Mouse (Mus musculus) midbrain, embryonic 14.5 days (tissue): ENCODE results near the gene Rpp14. TPM values are rescaled to one million over a fixed set of nuclear protein-coding genes. Genes with fewer than 3 reads are reported as not detected.

ENCODE experiments used
- ATAC-seq: fragments of 200-750 bp; cut with Nextera tagmentation; 2 replicates; pipeline ENCODE4 v1.8.0; 2017; ENCODE audit warnings: moderate number of reproducible peaks, moderate library complexity; ENCODE audit not compliant: low FRiP score, low TSS enrichment
- DNase-seq: peaks from one replicate; pipeline ENCODE4 v3.0.0-alpha.2; 2015
- H3K27ac ChIP-seq: fragments of 300-500 bp; sonication (generic); replicated peaks from 2 replicates; pipeline ENCODE4 v1.5.1; 2014; ENCODE audit warnings: mild to moderate bottlenecking, low read depth, low read length, moderate library complexity
- H3K27me3 ChIP-seq: fragments of 300-500 bp; sonication (generic); 2 replicates; pipeline ENCODE4 v1.6.1; 2014; ENCODE audit warnings: low read length, control low read depth, mixed read lengths; ENCODE audit not compliant: control insufficient read depth, insufficient read depth
- H3K36me3 ChIP-seq: fragments of 300-500 bp; sonication (generic); 2 replicates; pipeline ENCODE4 v1.6.1; 2014; ENCODE audit warnings: low read length, control low read depth; ENCODE audit not compliant: control insufficient read depth, insufficient read depth
- H3K4me1 ChIP-seq: fragments of 300-500 bp; sonication (generic); 2 replicates; pipeline ENCODE4 v1.6.1; 2014; ENCODE audit warnings: mild to moderate bottlenecking, antibody characterized with exemption, low read length, control low read depth; ENCODE audit not compliant: control insufficient read depth, insufficient read depth
- H3K4me2 ChIP-seq: fragments of 300-500 bp; sonication (generic); 2 replicates; pipeline ENCODE4 v1.6.1; 2014; ENCODE audit warnings: mild to moderate bottlenecking, low read length, moderate library complexity
- H3K4me3 ChIP-seq: fragments of 300-500 bp; sonication (generic); replicated peaks from 2 replicates; pipeline ENCODE4 v1.5.1; 2014; ENCODE audit warnings: low read depth, low read length
- H3K9ac ChIP-seq: fragments of 300-500 bp; sonication (generic); replicated peaks from 2 replicates; pipeline ENCODE4 v1.6.1; 2014; ENCODE audit warnings: mild to moderate bottlenecking, low read length, moderate library complexity
- H3K9me3 ChIP-seq: fragments of 300-500 bp; sonication (generic); 2 replicates; pipeline ENCODE4 v1.6.1; 2016; ENCODE audit warnings: low read length, control low read depth, mixed read lengths; ENCODE audit not compliant: control insufficient read depth
- WGBS: fragments of 180-500 bp; shearing (Covaris S2); extraction: QIAGEN DNeasy Blood & Tissue Kit; methylation state at CpG from one replicate; pipeline ENCODE4 v1.1.7; 2014; 5-methylcytosine and 5-hydroxymethylcytosine counted together
- polyA plus RNA-seq: library from polyadenylated mRNA; unstranded; fragments of >200 nt; fragmentation: Nextera tagmentation; extraction: Ambion mirVana; gene quantifications from 2 replicates; pipeline ENCODE4 v1.2.1, GENCODE M21; 2014

Gene Rpp14
- polyA plus RNA-seq, 1 experiment from 2014 or later, result 59.6 TPM

DNA sequence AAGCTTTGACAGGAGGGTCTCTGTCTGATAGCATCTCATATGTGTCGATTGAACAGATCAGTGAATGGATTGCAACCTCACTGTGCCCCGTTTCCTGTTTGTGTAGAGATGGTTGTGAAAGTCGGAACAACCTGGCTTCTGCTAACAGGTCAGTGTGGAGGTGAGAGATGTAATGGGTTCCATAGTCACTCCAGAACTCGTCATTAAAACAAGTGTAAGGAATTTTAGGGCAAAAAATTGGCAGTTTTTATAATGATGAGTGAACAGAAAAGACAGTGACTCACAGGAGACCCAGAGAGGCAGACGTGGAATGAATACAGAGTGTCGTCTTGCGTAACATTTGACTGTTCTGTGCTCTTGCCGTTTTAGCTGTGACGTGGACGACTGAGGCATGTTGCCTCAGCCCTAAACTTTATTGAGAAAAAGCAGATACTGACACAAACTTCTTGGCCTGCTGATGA is 19.4 kb downstream of the Rpp14 start:
- peak overlapping the region; percentile 49; the same call in 1 of the 2 replicates for H3K9ac ChIP-seq

DNA sequence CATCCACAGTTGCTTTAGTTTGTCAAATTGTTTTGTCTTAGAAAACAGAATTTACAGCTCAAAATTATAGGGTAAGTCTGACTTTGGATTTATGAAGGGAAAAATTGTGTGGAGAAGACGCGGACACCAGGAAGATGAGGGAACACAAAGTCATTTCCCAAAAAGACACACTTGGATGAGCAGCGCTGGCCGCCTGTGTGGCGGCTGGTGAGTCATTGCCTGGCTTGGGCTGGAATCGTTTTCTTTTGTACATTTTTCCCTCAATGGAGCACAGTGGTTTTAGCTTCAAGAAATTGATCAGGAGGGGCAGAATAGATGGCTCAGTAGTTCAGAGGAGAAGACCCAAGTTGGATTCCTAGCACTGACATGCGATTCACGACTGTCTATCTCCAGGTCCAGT is 21.7 kb downstream of the Rpp14 start:
- DNase-seq, result no peak
- H3K4me3 ChIP-seq, result no peak overlapping the region
- no peak for ATAC-seq
- no peaks in the 10 kb centered on the region for H3K36me3 ChIP-seq
- peaks cover 11% of the 10 kb centered on the region for H3K4me1 ChIP-seq
- no peaks in the 10 kb centered on the region for H3K27me3 ChIP-seq
- no peak overlapping the region for H3K4me2 ChIP-seq
- no peak overlapping the region for H3K9ac ChIP-seq
- no peaks in the 10 kb centered on the region for H3K9me3 ChIP-seq
- no peak overlapping the region for H3K27ac ChIP-seq
- 83% methylated on average over 8 of the region's 8 CpGs for WGBS

More for the DNA sequence above, 19.4 kb downstream of the Rpp14 start:
- peak overlapping the region; percentile 80 for H3K4me3 ChIP-seq
- H3K27ac ChIP-seq, result no peak overlapping the region
- peaks cover 11% of the 10 kb centered on the region for H3K4me1 ChIP-seq
- no peak for ATAC-seq
- WGBS, result 67% methylated on average over 10 of the region's 10 CpGs
- H3K4me2 ChIP-seq, result peak overlapping the region; percentile 73
- DNase-seq, result no peak
- no peaks in the 10 kb centered on the region for H3K9me3 ChIP-seq
- no peaks in the 10 kb centered on the region for H3K27me3 ChIP-seq
- H3K36me3 ChIP-seq, result no peaks in the 10 kb centered on the region

DNA sequence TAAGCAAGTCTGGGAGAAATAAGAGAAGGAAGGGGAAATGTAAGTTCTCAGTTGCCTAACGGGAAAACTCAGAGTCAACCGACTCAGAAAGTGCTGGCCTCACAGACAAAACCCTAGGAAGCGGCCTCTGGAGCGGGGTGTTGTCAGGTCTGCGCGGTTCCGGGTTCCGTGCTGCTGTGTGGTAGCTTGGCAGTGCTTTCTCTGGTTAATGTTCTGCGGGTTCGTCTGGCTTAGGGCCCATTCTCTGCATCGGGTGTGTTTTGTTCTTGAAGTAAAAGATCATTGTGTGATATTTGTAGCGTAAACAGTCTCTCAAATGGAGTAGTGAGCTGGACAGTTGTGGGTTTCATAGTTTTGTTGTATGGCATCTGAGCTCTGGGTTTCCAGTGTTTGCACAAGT is 22.5 kb downstream of the Rpp14 start:
- peaks cover 11% of the 10 kb centered on the region for H3K4me1 ChIP-seq
- ATAC-seq (no peak), DNase-seq (no peak)
- no peaks in the 10 kb centered on the region for H3K27me3 ChIP-seq
- 82% methylated on average over 12 of the region's 12 CpGs for WGBS
- no peak overlapping the region for H3K9ac ChIP-seq
- no peak overlapping the region for H3K4me2 ChIP-seq
- H3K9me3 ChIP-seq, result no peaks in the 10 kb centered on the region
- no peaks in the 10 kb centered on the region for H3K36me3 ChIP-seq
- no peak overlapping the region for H3K27ac ChIP-seq
- no peak overlapping the region for H3K4me3 ChIP-seq

DNA sequence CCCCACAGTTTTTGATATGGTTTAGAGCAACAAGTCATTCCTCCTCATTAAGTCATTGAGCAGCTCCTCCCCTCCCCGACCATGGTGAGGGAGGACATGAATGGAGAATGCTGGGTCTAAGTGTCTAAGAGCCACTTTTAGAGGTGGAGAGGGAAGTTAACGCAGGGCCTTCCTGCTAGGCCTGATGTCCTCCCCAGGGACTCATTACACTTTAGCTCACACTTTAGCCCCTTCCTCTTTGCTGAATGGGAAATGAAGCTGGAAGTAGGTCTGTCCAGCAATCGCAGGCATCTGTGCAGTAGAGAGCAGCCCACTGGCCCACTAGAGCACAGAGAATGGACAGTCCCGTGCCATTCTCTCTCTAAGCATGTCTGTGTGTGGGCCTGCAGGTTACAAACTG is 27.9 kb downstream of the Rpp14 start:
- no peak for DNase-seq
- no peak overlapping the region for H3K4me3 ChIP-seq

DNA sequence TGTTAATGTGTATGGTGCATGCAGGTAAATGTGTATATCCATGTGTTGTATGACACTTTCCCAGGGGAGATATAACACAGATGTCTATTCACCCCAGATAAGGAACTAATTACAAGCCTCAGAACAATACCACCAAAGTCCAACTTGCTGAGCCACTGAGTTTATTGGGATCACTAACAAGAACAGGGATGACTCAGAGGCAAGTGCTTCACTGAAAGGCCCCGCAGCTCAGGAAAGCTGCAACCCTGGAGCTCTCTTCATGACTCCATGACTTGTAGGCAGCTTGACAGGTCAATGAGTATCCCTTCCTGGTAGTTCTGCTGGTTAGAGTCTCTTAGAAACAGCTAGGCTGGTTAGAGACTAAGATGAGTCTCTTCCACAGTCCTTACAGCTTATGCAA is 28.8 kb downstream of the Rpp14 start:
- no peak overlapping the region for H3K4me3 ChIP-seq
- no peaks in the 10 kb centered on the region for H3K9me3 ChIP-seq
- H3K27me3 ChIP-seq, result no peaks in the 10 kb centered on the region
- no peak overlapping the region for H3K4me2 ChIP-seq
- H3K4me1 ChIP-seq, result no peaks in the 10 kb centered on the region
- H3K27ac ChIP-seq, result no peak overlapping the region
- ATAC-seq (no peak), DNase-seq (no peak)
- H3K9ac ChIP-seq, result no peak overlapping the region
- 0 out of 2 replicates have a peak, but pooled peaks cover 3% of the 10 kb centered on the region for H3K36me3 ChIP-seq
- WGBS, result 95% methylated on average over 1 of the region's 1 CpGs

More for the DNA sequence above, 27.9 kb downstream of the Rpp14 start:
- Histone ChIP-seq H3K4me2 (no peak overlapping the region), H3K27ac (no peak overlapping the region), H3K4me1 (no peaks in the 10 kb centered on the region), H3K27me3 (no peaks in the 10 kb centered on the region), H3K36me3 (no peaks in the 10 kb centered on the region), H3K9me3 (no peaks in the 10 kb centered on the region), H3K9ac (no peak overlapping the region)
- no peak for ATAC-seq
- 82% methylated on average over 4 of the region's 4 CpGs for WGBS

DNA sequence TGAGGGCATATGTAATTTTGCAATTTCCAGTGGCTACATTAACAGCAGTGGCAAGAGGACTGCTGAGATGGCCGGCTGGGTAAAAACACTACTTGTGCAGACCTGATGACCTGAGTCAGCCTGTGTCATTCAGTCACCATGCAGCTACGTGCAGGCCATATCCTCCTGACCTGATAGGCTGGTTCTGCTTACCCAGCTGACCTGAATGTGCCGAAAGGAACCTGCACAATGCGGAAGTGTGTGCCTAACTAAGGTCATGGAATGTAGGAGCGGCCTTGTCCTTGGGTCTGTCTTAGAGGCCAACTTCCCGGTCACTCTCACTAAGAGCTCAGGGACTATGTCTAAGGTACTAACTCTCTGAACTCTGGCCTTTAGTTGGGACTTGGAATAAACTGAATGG is 31.4 kb downstream of the Rpp14 start:
- H3K9me3 ChIP-seq, result no peaks in the 10 kb centered on the region
- no peaks in the 10 kb centered on the region for H3K4me1 ChIP-seq
- H3K27ac ChIP-seq, result no peak overlapping the region
- H3K27me3 ChIP-seq, result no peaks in the 10 kb centered on the region
- ATAC-seq, result no peak
- no peak for DNase-seq
- 93% methylated on average over 6 of the region's 6 CpGs for WGBS
- H3K4me2 ChIP-seq, result no peak overlapping the region
- H3K9ac ChIP-seq, result no peak overlapping the region
- H3K4me3 ChIP-seq, result no peak overlapping the region
- 0 out of 2 replicates have a peak, but pooled peaks cover 3% of the 10 kb centered on the region for H3K36me3 ChIP-seq

DNA sequence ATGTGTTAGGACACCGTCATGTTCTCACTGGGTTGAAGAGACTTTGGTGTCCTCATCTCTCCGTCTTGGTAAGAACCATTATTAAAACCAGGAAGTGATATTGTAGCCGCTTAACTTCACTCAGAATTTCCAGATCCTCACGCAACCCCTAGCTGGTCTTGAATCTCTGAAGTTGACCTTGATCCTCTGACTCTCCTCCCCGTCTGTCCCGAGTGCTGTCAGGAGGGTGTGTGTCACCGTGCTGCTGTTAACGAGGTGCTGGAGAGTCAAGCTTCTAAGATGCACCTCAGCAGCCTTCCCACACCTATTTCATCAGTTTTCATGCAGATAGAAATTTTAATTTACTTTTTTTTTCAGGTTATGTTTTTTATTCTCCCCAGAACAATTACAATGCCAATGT is 31.9 kb downstream of the Rpp14 start:
- Histone ChIP-seq H3K4me1 (no peaks in the 10 kb centered on the region), H3K27me3 (no peaks in the 10 kb centered on the region), H3K9me3 (no peaks in the 10 kb centered on the region), H3K36me3 (0 out of 2 replicates have a peak, but pooled peaks cover 3% of the 10 kb centered on the region), H3K27ac (no peak overlapping the region), H3K4me3 (no peak overlapping the region), H3K9ac (no peak overlapping the region), H3K4me2 (no peak overlapping the region)
- WGBS, result 96% methylated on average over 8 of the region's 8 CpGs
- no peak for ATAC-seq
- no peak for DNase-seq

- DNase-seq, result no peak
- Histone ChIP-seq H3K27me3 (no peaks in the 10 kb centered on the region), H3K9me3 (no peaks in the 10 kb centered on the region), H3K27ac (no peak overlapping the region), H3K36me3 (0 out of 2 replicates have a peak, but pooled peaks cover 3% of the 10 kb centered on the region), H3K9ac (no peak overlapping the region), H3K4me3 (no peak overlapping the region), H3K4me1 (no peaks in the 10 kb centered on the region), H3K4me2 (no peak overlapping the region)
- 98% methylated on average over 2 of the region's 2 CpGs for WGBS
- no peak for ATAC-seq
Observed at GRCm38 (mm10) chr14:8113616-8114015, 33.4 kb downstream of the Rpp14 start.

GRCm38 (mm10) chr14:8114306-8114705 is 34.1 kb downstream of the Rpp14 start:
- no peak overlapping the region for H3K4me3 ChIP-seq
- H3K27me3 ChIP-seq, result no peaks in the 10 kb centered on the region

More at GRCm38 (mm10) chr14:8114306-8114705, 34.1 kb downstream of the Rpp14 start:
- ATAC-seq (no peak), DNase-seq (no peak)
- Histone ChIP-seq H3K27ac (no peak overlapping the region), H3K4me2 (no peak overlapping the region), H3K9ac (no peak overlapping the region), H3K4me1 (no peaks in the 10 kb centered on the region), H3K9me3 (no peaks in the 10 kb centered on the region), H3K36me3 (0 out of 2 replicates have a peak, but pooled peaks cover 3% of the 10 kb centered on the region)
- WGBS, result 78% methylated on average over 3 of the region's 3 CpGs
